Mouse (Mus musculus) midbrain, embryonic 13.5 days (tissue): ENCODE data around the gene Cadm2. TPM values are rescaled to one million over a fixed set of nuclear protein-coding genes. Genes with fewer than 3 reads are reported as not detected.

ENCODE experiments used
- ATAC-seq: fragments of 200-750 bp; cut with Nextera tagmentation; 2 replicates; pipeline ENCODE4 v1.8.0; 2017; ENCODE audit warnings: mild to moderate bottlenecking, moderate TSS enrichment, moderate library complexity
- H3K27ac ChIP-seq: fragments of 300-500 bp; sonication (generic); 2 replicates; pipeline ENCODE4 v1.5.1; 2015; ENCODE audit warnings: inconsistent platforms, mild to moderate bottlenecking, moderate library complexity
- H3K27me3 ChIP-seq: fragments of 300-500 bp; sonication (generic); 2 replicates; pipeline ENCODE4 v1.6.1; 2015; ENCODE audit warnings: mild to moderate bottlenecking, inconsistent platforms
- H3K36me3 ChIP-seq: fragments of 300-500 bp; sonication (generic); 2 replicates; pipeline ENCODE4 v1.6.1; 2015; ENCODE audit warnings: mild to moderate bottlenecking, inconsistent platforms
- H3K4me1 ChIP-seq: fragments of 300-500 bp; sonication (generic); replicated peaks from 2 replicates; pipeline ENCODE4 v1.6.1; 2015; ENCODE audit warnings: inconsistent platforms
- H3K4me2 ChIP-seq: fragments of 300-500 bp; sonication (generic); replicated peaks from 2 replicates; pipeline ENCODE4 v1.6.1; 2015; ENCODE audit warnings: moderate library complexity, mild to moderate bottlenecking, inconsistent platforms
- H3K4me3 ChIP-seq: fragments of 300-500 bp; sonication (generic); replicated peaks from 2 replicates; pipeline ENCODE4 v1.5.1; 2015; ENCODE audit warnings: mild to moderate bottlenecking, inconsistent platforms
- H3K9ac ChIP-seq: fragments of 300-500 bp; sonication (generic); replicated peaks from 2 replicates; pipeline ENCODE4 v1.6.1; 2015; ENCODE audit warnings: mild to moderate bottlenecking, inconsistent platforms
- H3K9me3 ChIP-seq: fragments of 300-500 bp; sonication (generic); 2 replicates; pipeline ENCODE4 v1.6.1; 2016; ENCODE audit warnings: mild to moderate bottlenecking, inconsistent platforms
- WGBS: fragments of 180-500 bp; shearing (Covaris S2); methylation state at CpG from one replicate; pipeline ENCODE4 v1.1.7; 2015; 5-methylcytosine and 5-hydroxymethylcytosine counted together
- polyA plus RNA-seq: library from polyadenylated mRNA; unstranded; fragments of >200 nt; fragmentation: Nextera tagmentation; extraction: Ambion mirVana; gene quantifications from 2 replicates; pipeline ENCODE4 v1.2.1, GENCODE M21; 2015

Cadm2 gene
- polyA plus RNA-seq, 1 experiment from 2014 or later = 29.1 TPM

DNA sequence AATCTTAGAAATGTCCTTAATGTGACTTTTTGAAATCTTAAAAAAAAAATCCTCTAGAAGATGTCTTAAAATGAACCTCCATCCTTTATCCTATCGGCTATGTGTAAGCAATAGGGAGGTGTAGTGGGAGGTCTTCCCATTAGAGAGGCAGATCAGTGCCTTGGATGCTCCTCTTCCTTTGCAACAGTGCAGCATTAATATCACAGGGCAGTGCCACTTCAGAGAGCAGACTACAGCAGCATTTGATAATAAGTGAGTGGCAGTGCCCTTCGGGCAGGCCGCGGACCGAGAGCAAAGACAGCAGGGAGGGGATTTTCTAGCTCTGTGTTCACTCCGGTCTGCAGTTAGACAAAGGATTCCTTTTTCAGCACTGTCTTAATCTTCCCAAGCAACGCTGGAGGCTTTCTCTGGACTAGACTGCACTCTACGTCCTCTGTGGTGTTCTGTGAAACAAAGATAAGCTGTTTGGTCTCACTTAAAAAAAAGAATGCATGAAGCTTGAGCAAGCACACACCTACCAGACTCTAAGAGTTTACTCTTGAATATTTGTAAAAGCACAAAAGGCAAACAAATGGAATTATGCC lies 514.1 kb downstream of the Cadm2 start:
- H3K4me3 ChIP-seq = no peak overlapping the region
- no peak overlapping the region for H3K9ac ChIP-seq
- WGBS = 10% methylated on average over 8 of the region's 8 CpGs
- no peaks in the 10 kb centered on the region for H3K9me3 ChIP-seq
- H3K27ac ChIP-seq = peak overlapping the region; percentile 41
- no peak overlapping the region for H3K4me2 ChIP-seq
- H3K4me1 ChIP-seq = 0 out of 2 replicates have a peak, but pooled peaks cover 4% of the 10 kb centered on the region
- H3K27me3 ChIP-seq = no peaks in the 10 kb centered on the region
- H3K36me3 ChIP-seq = no peaks in the 10 kb centered on the region
- ATAC-seq = peak; percentile 53; the same call in 1 of the 2 replicates

DNA sequence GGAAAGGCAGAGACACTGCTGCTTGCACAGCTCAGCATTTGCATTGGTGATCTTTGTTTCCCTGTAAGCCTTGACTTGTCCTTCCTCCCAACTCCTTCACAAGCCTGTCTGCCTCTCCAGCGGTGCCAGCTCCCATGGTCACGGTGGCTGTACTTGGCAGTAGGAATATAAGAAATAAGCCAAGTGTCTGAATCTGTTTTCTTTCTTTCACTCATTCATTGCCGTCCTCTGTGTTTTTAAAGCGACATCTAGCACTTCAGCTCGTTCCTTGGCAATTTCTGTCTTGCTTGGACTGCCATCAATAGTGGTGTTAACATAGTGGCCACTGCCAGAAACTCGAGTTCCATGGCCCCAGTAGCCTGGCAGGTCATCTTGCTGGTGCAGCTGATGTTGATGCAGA lies 524.0 kb downstream of the Cadm2 start:
- H3K27ac ChIP-seq = no peak overlapping the region
- no peaks in the 10 kb centered on the region for H3K27me3 ChIP-seq
- no peaks in the 10 kb centered on the region for H3K9me3 ChIP-seq
- H3K36me3 ChIP-seq = no peaks in the 10 kb centered on the region
- no peak overlapping the region for H3K4me3 ChIP-seq
- H3K9ac ChIP-seq = no peak overlapping the region
- no peak for ATAC-seq
- no peaks in the 10 kb centered on the region for H3K4me1 ChIP-seq
- H3K4me2 ChIP-seq = no peak overlapping the region
- WGBS = 76% methylated on average over 6 of the region's 6 CpGs

GRCm38 (mm10) chr16:67095916-67096315 lies 524.8 kb downstream of the Cadm2 start:
- ATAC-seq = no peak
- no peaks in the 10 kb centered on the region for H3K36me3 ChIP-seq
- 89% methylated on average over 4 of the region's 4 CpGs for WGBS
- H3K4me1 ChIP-seq = no peaks in the 10 kb centered on the region
- H3K4me2 ChIP-seq = no peak overlapping the region
- H3K9me3 ChIP-seq = no peaks in the 10 kb centered on the region
- H3K4me3 ChIP-seq = no peak overlapping the region
- H3K9ac ChIP-seq = no peak overlapping the region
- no peak overlapping the region for H3K27ac ChIP-seq
- no peaks in the 10 kb centered on the region for H3K27me3 ChIP-seq

GRCm38 (mm10) chr16:67089747-67090146 lies 531.0 kb downstream of the Cadm2 start:
- ATAC-seq = no peak
- Histone ChIP-seq H3K36me3 (no peaks in the 10 kb centered on the region), H3K4me2 (no peak overlapping the region), H3K27me3 (no peaks in the 10 kb centered on the region), H3K27ac (no peak overlapping the region), H3K4me3 (no peak overlapping the region), H3K9me3 (no peaks in the 10 kb centered on the region), H3K9ac (no peak overlapping the region), H3K4me1 (no peaks in the 10 kb centered on the region)
- WGBS = 69% methylated on average over 3 of the region's 3 CpGs

GRCm38 (mm10) chr16:67079318-67079717 lies 541.4 kb downstream of the Cadm2 start:
- no peak overlapping the region for H3K4me3 ChIP-seq
- H3K27ac ChIP-seq = no peak overlapping the region
- no peaks in the 10 kb centered on the region for H3K4me1 ChIP-seq
- ATAC-seq = no peak
- H3K27me3 ChIP-seq = no peaks in the 10 kb centered on the region
- H3K36me3 ChIP-seq = no peaks in the 10 kb centered on the region
- no peak overlapping the region for H3K9ac ChIP-seq
- no peak overlapping the region for H3K4me2 ChIP-seq
- 46% methylated on average over 2 of the region's 2 CpGs for WGBS
- H3K9me3 ChIP-seq = no peaks in the 10 kb centered on the region

DNA sequence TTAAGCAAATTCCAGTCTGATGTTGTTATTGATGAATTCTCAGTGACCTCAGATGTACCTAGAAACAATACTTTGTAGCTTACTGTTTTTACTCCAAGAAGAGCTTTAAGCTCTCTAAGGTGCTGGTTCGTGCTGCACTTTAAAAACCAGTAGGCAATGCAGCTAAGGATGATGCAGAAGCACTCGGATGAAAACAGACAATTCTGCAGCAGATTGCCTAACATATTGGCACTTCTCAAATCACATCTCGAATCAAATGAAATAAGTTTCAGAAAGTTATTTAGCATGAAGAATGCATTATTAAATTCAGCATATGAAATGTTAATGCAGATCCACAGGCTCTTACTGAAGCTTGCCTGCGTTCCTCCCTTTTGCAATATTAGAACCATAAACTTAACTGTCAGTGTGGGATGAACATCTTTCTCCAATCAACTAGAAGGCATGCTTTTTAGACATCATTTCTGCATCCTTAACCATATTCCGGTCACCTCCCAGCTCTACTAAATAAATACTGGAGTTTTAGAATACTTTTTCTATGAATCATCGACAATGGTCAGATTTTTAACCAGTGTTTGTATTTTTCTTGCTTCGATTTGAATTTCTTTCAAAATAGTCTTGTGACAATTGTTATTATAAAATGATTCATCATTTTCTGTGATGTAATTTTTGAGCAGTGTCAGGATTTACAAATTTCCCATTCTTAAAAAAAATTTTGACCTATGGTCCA lies 544.4 kb downstream of the Cadm2 start:
- H3K4me2 ChIP-seq = no peak overlapping the region
- 86% methylated on average over 7 of the region's 7 CpGs for WGBS
- ATAC-seq = no peak
- no peak overlapping the region for H3K27ac ChIP-seq
- H3K36me3 ChIP-seq = no peaks in the 10 kb centered on the region
- H3K9me3 ChIP-seq = no peaks in the 10 kb centered on the region
- H3K4me1 ChIP-seq = no peaks in the 10 kb centered on the region
- no peaks in the 10 kb centered on the region for H3K27me3 ChIP-seq
- no peak overlapping the region for H3K4me3 ChIP-seq
- no peak overlapping the region for H3K9ac ChIP-seq

GRCm38 (mm10) chr16:67068461-67068860 lies 552.2 kb downstream of the Cadm2 start:
- Histone ChIP-seq H3K36me3 (no peaks in the 10 kb centered on the region), H3K4me1 (no peaks in the 10 kb centered on the region), H3K27me3 (no peaks in the 10 kb centered on the region), H3K4me3 (no peak overlapping the region), H3K27ac (no peak overlapping the region), H3K9me3 (no peaks in the 10 kb centered on the region), H3K4me2 (no peak overlapping the region), H3K9ac (no peak overlapping the region)
- WGBS = 36% methylated on average over 1 of the region's 1 CpGs
- ATAC-seq = no peak

- Histone ChIP-seq H3K4me2 (no peak overlapping the region), H3K36me3 (no peaks in the 10 kb centered on the region), H3K9me3 (no peaks in the 10 kb centered on the region), H3K27ac (no peak overlapping the region), H3K4me1 (no peaks in the 10 kb centered on the region), H3K4me3 (no peak overlapping the region), H3K27me3 (no peaks in the 10 kb centered on the region), H3K9ac (no peak overlapping the region)
- WGBS = 77% methylated on average over 5 of the region's 5 CpGs
- ATAC-seq = no peak
These were observed 589.8 kb downstream of the Cadm2 start for GRCm38 (mm10) chr16:67030918-67031317.

GRCm38 (mm10) chr16:67019856-67020255 lies 600.9 kb downstream of the Cadm2 start:
- H3K27me3 ChIP-seq = no peaks in the 10 kb centered on the region
- 69% methylated on average over 1 of the region's 1 CpGs for WGBS

GRCm38 (mm10) chr16:67017710-67018109 lies 603.0 kb downstream of the Cadm2 start:
- no peak overlapping the region for H3K9ac ChIP-seq
- H3K9me3 ChIP-seq = no peaks in the 10 kb centered on the region
- WGBS = 77% methylated on average over 2 of the region's 2 CpGs
- H3K27ac ChIP-seq = no peak overlapping the region
- H3K4me1 ChIP-seq = no peaks in the 10 kb centered on the region
- H3K4me2 ChIP-seq = no peak overlapping the region
- H3K27me3 ChIP-seq = no peaks in the 10 kb centered on the region
- no peak for ATAC-seq
- H3K4me3 ChIP-seq = no peak overlapping the region
- no peaks in the 10 kb centered on the region for H3K36me3 ChIP-seq

More at GRCm38 (mm10) chr16:67019856-67020255, 600.9 kb downstream of the Cadm2 start:
- no peaks in the 10 kb centered on the region for H3K36me3 ChIP-seq
- no peak overlapping the region for H3K9ac ChIP-seq
- no peak overlapping the region for H3K4me3 ChIP-seq
- H3K9me3 ChIP-seq = no peaks in the 10 kb centered on the region
- no peak overlapping the region for H3K27ac ChIP-seq
- H3K4me2 ChIP-seq = no peak overlapping the region
- ATAC-seq = no peak
- no peaks in the 10 kb centered on the region for H3K4me1 ChIP-seq

- Histone ChIP-seq H3K4me2 (no peak overlapping the region), H3K9me3 (no peaks in the 10 kb centered on the region), H3K36me3 (no peaks in the 10 kb centered on the region), H3K9ac (no peak overlapping the region), H3K4me3 (no peak overlapping the region), H3K27ac (no peak overlapping the region), H3K27me3 (no peaks in the 10 kb centered on the region), H3K4me1 (no peaks in the 10 kb centered on the region)
- WGBS = 86% methylated on average over 3 of the region's 3 CpGs
- no peak for ATAC-seq
These were observed 617.5 kb downstream of the Cadm2 start for GRCm38 (mm10) chr16:67003161-67003560.

- Histone ChIP-seq H3K4me1 (no peaks in the 10 kb centered on the region), H3K4me3 (no peak overlapping the region), H3K9me3 (no peaks in the 10 kb centered on the region), H3K27ac (no peak overlapping the region), H3K27me3 (no peaks in the 10 kb centered on the region), H3K4me2 (no peak overlapping the region), H3K36me3 (no peaks in the 10 kb centered on the region), H3K9ac (no peak overlapping the region)
- WGBS = 71% methylated on average over 4 of the region's 4 CpGs
- no peak for ATAC-seq
These were observed 619.0 kb downstream of the Cadm2 start for GRCm38 (mm10) chr16:67001707-67002106.

DNA sequence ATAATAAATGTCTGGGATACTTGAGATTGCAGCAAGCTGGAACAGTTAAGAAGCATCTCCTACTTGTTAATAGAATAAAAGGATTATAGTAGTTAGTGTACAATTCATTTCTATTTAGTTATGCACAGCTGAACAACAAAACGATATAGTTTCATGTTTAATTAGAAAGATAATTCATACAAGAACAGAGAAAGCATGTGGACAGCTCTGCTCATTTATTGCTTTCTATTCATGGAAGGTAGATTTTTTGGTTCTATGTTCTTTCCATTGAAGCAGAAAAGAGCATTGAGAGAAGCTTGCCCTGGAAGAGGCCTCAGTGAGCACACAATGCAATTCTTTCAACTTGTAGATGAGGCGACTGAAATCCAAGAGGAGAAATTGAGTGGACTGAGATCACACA lies 623.2 kb downstream of the Cadm2 start:
- Histone ChIP-seq H3K4me2 (no peak overlapping the region), H3K9me3 (no peaks in the 10 kb centered on the region), H3K27ac (no peak overlapping the region), H3K36me3 (no peaks in the 10 kb centered on the region), H3K27me3 (no peaks in the 10 kb centered on the region), H3K4me3 (no peak overlapping the region), H3K9ac (no peak overlapping the region), H3K4me1 (no peaks in the 10 kb centered on the region)
- WGBS = 67% methylated on average over 2 of the region's 2 CpGs
- ATAC-seq = no peak
